Mouse (Mus musculus): Measurements from ENCODE around the gene Plppr4. TPM values are rescaled to one million over a fixed set of nuclear protein-coding genes. Genes with fewer than 3 reads are reported as not detected.

The Plppr4 gene
- 0.58 and 0.67 TPM in 2 replicates for polyA plus RNA-seq (2016; fragmentation: Nextera tagmentation; extraction: Ambion mirVana)

DNA sequence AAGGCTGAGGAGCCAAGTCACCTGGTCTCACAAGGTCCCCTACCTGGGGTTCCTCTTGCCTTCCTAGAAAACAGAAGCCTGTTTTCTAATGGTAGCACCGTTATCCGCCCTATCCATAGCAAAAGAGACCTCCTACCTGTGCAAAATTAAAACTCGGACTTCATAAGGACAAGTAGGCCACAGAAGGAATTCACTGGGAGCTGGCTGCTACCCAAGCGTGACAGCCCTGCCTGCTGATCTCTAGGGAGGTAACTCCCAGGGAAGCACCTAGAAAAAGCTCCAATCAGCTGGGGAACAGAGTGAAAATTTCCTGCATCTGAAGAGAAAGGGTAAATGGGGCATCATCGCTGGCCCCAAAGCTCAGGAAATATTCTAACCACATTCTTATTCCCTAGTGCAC is at the start of gene Plppr4:
Plppr4 (minus strand) TSS at position 349 of the 400 bp plus-strand sequence.
- Histone ChIP-seq H3K27ac (peak within 1 kb of the TSS; percentile 78), H3K27me3 (ENCODE audit: insufficient read depth, poor library complexity, severe bottlenecking) (peaks cover 16% of the 10 kb centered on the region; the same call in 1 of the 2 replicates), H3K4me1 (peaks cover 10% of the 10 kb centered on the region), H3K36me3 (no peaks in the 10 kb centered on the region), H3K4me3 (peak within 1 kb of the TSS; percentile 60), H3K9me3 (no peaks in the 10 kb centered on the region)
- peak; percentile 62 for DNase-seq (ENCODE audit: low spot score)
- WGBS, result 40% methylated on average over 5 of the region's 5 CpGs

DNA sequence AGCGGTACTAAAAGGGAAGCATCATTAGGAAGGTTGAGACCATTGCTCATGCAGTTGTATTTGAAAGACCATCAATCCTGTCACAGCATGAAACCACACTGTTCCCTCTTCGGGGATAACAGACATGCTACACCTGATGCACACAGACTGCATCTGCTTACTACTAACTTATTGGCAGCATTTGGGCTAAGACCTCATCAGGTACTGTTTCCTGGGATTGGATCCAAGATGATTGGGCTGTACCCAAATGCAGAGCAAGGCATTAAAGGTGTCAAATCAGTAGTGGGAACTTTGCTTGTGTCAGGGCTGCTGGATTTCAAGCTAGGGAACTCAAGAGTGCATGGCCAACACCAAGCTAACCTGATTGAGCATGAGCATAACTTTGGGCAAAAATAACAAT is 45.1 kb upstream of the Plppr4 start:
- no peak for DNase-seq (ENCODE audit: low spot score)
- H3K4me1 ChIP-seq, result no peaks in the 10 kb centered on the region
- H3K27ac ChIP-seq, result no peak overlapping the region
- no peaks in the 10 kb centered on the region for H3K9me3 ChIP-seq
- H3K4me3 ChIP-seq, result no peak overlapping the region
- WGBS, result 91% methylated on average over 2 of the region's 2 CpGs
- no peaks in the 10 kb centered on the region for H3K27me3 ChIP-seq (ENCODE audit: insufficient read depth, poor library complexity, severe bottlenecking)
- H3K36me3 ChIP-seq, result no peaks in the 10 kb centered on the region

DNA sequence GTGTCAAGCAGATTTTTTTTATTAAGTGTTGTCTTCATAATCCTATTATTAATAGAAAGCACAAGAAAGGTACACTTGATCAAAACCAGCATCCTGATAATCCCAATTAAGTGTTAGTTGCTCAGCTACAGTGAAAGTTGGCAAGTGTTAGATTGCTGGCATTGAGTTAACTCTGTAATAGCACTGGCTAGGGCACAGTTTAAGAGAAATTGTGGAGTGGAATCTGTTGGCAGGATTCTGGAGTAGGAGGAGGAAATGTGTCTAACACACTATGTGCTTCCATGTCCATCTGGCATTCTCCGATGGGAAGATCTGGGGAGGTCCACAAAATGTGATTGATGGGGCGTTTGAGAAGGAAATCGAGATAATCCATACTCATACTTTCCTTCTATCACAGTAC is 43.1 kb upstream of the Plppr4 start:
- Histone ChIP-seq H3K27ac (no peak overlapping the region), H3K36me3 (no peaks in the 10 kb centered on the region), H3K27me3 (ENCODE audit: insufficient read depth, poor library complexity, severe bottlenecking) (no peaks in the 10 kb centered on the region), H3K4me3 (no peak overlapping the region), H3K9me3 (no peaks in the 10 kb centered on the region), H3K4me1 (no peaks in the 10 kb centered on the region)
- WGBS, result 80% methylated on average over 3 of the region's 3 CpGs
- no peak for DNase-seq (ENCODE audit: low spot score)

DNA sequence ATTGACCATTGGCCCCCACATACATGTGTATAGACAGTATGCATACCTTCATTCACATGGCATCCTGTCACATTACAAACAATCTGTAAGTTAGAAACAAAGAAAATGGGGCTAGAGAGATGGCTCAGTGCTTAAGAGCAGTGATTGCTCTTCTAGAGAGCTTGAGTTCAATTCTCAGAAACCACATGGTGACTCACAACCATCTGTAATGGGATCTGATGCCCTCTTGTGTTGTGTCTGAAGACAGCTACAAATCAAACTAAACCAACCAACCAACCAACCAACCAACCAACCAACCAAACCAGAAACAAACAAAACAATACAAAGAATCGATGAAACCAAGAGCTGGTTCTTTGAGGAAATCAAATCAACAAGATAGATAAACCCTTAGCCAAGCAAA is 5.4 kb upstream of the Plppr4 start:
- Histone ChIP-seq H3K4me3 (no peak overlapping the region), H3K9me3 (no peaks in the 10 kb centered on the region), H3K4me1 (no peaks in the 10 kb centered on the region), H3K27ac (no peak overlapping the region), H3K36me3 (no peaks in the 10 kb centered on the region), H3K27me3 (ENCODE audit: insufficient read depth, poor library complexity, severe bottlenecking) (0 out of 2 replicates have a peak, but pooled peaks cover 2% of the 10 kb centered on the region)
- DNase-seq (ENCODE audit: low spot score), result no peak
- WGBS, result 78% methylated on average over 1 of the region's 1 CpGs

DNA sequence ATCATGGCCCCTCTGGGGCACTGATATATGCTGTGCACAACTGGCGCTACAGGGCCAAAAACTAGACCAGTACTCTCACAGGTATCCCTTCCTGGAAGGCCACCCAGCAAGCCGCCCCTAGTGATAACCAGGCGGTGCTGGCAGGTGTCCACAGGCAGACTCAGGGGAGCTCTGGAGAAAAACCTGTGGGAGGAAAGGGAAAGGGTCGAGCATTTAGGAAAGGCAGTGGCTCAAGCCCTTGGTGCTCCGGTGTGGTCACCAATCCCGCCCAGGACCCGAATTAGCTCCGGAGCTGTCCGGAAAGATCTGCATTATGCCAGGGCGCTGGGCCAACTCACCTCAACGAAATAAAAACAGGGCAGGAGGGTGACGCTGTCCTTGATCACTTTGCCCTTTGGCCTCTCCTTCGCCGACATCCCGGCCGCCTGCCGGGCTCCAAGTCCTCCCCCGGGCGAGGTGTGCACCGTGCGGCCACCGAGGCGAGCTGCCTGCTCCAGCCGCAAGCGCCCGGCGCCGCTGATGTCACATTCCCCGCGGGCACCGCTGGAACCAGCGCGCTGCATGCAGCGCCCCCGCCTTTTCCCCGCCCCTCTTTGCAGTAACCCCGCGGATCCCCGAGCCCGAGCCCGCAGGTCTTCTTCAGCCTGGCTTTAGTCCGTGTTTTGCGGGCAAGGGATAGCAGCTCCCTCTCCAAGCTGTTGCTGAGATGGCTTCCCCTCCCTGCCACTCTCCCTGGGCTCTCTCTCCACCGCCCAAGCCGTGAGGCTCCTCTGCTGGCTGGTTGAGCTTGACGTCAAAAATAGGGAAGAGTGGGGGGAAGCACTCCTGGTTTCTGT is 772 bp downstream of the Plppr4 start:
- no peaks in the 10 kb centered on the region for H3K9me3 ChIP-seq
- H3K36me3 ChIP-seq, result no peaks in the 10 kb centered on the region
- peak overlapping the region; percentile 78 for H3K27ac ChIP-seq
- peaks cover 16% of the 10 kb centered on the region; the same call in 1 of the 2 replicates for H3K27me3 ChIP-seq (ENCODE audit: insufficient read depth, poor library complexity, severe bottlenecking)
- H3K4me3 ChIP-seq, result peak overlapping the region; percentile 60
- H3K4me1 ChIP-seq, result peaks cover 10% of the 10 kb centered on the region
- 2% methylated on average over 46 of the region's 46 CpGs for WGBS
- peak; percentile 77 for DNase-seq (ENCODE audit: low spot score)

DNA sequence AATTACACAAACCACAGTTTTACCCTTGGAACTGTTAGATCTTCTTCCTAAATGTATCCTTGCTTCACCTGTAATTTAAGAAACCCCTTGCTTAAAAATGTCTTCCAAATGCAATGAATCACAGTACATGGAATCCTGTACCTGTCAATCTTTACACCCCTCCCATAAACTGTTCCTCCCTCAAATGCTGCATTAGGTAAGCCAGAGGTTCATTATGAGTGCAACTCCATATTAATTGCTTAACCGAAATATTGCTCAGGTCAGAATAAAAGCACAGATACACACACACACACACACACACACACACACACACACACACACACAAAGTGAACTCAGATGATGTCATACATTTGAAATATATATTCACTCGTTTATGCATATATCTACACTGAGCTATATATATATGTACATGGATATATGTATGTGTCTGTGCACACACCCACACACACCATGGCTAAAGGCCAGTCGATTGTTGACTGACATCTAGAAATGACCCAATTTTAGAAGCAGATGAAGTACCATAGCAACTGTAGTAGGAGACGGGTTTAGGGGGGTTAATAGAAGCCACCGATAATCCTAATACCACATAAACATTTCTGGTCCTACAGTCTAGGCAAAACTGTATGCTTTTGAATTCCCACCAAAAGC is 1.6 kb downstream of the Plppr4 start:
- peak overlapping the region; percentile 60; the same call in 1 of the 2 replicates for H3K4me3 ChIP-seq
- DNase-seq (ENCODE audit: low spot score), result no peak
- H3K9me3 ChIP-seq, result no peaks in the 10 kb centered on the region
- H3K27ac ChIP-seq, result no peak overlapping the region
- 80% methylated on average over 5 of the region's 5 CpGs for WGBS
- H3K27me3 ChIP-seq (ENCODE audit: insufficient read depth, poor library complexity, severe bottlenecking), result peaks cover 16% of the 10 kb centered on the region; the same call in 1 of the 2 replicates
- no peaks in the 10 kb centered on the region for H3K36me3 ChIP-seq
- H3K4me1 ChIP-seq, result peaks cover 10% of the 10 kb centered on the region

DNA sequence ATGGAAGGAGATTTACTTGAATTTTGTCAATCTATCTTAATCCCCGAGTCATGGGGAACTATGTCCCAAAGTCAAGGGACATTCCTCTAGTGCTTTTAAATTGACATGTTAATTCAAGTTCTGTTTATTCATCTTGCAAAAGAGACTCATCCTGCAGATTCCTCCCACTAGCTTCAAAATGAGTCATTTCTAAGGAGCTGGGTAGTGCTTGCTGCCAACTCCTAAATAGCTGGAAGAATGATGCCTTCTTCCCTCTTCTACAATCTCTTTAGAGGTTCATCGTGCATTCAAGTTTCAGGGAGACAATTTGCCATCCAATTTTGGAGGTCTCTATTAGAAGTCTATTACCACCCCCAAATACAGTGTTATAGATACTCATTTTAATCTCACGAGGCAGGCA is 3.3 kb downstream of the Plppr4 start:
- DNase-seq (ENCODE audit: low spot score), result no peak
- Histone ChIP-seq H3K4me3 (no peak overlapping the region), H3K36me3 (no peaks in the 10 kb centered on the region), H3K27me3 (ENCODE audit: insufficient read depth, poor library complexity, severe bottlenecking) (peaks cover 16% of the 10 kb centered on the region; the same call in 1 of the 2 replicates), H3K4me1 (peaks cover 10% of the 10 kb centered on the region), H3K9me3 (no peaks in the 10 kb centered on the region), H3K27ac (no peak overlapping the region)
- WGBS, result 74% methylated on average over 3 of the region's 3 CpGs

DNA sequence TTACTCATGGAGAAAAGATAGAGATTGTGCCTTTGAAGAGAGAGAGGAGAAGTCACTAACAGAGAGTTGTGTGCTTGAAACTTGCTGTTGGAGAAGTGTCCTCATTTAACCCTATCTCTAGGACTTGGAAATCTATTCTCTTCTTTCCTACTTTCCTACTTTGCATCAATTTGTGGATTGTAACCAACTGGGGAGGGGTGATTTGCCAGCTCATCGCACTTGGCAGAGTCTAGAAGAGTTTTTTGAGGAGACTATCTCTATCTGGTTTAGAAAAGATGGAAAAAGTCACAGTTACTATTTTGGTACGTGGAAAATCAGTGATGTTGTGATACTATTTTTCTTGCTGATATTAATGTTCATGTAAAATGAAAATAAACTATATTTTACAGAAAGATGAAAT is 6.7 kb downstream of the Plppr4 start:
- H3K36me3 ChIP-seq, result no peaks in the 10 kb centered on the region
- no peaks in the 10 kb centered on the region for H3K27me3 ChIP-seq (ENCODE audit: insufficient read depth, poor library complexity, severe bottlenecking)
- no peak overlapping the region for H3K4me3 ChIP-seq
- 81% methylated on average over 2 of the region's 2 CpGs for WGBS
- H3K27ac ChIP-seq, result no peak overlapping the region
- H3K9me3 ChIP-seq, result no peaks in the 10 kb centered on the region
- H3K4me1 ChIP-seq, result no peaks in the 10 kb centered on the region
- DNase-seq (ENCODE audit: low spot score), result no peak

DNA sequence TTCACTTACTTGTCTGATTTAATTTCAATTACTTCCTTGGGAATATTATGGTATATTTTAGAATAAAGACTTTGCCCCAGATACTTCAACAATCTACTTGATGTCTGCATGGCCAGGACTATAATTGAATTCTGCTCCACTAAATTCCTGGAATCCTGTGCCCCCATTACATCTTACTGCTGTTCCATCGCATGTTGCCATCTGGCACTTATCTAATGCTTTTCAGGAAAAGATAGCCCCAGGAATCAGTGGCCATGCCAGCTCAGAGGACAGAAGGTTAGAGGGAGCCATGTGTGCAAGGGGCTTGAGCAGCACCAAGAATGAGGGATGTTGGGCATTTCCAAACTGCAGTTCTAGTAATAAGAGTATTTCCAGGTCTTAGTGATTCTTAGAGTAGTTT is 14.3 kb downstream of the Plppr4 start:
- no peak for DNase-seq (ENCODE audit: low spot score)
- no peaks in the 10 kb centered on the region for H3K27me3 ChIP-seq (ENCODE audit: insufficient read depth, poor library complexity, severe bottlenecking)
- no peaks in the 10 kb centered on the region for H3K9me3 ChIP-seq
- 72% methylated on average over 1 of the region's 1 CpGs for WGBS
- no peak overlapping the region for H3K4me3 ChIP-seq
- no peaks in the 10 kb centered on the region for H3K4me1 ChIP-seq
- no peaks in the 10 kb centered on the region for H3K36me3 ChIP-seq
- H3K27ac ChIP-seq, result no peak overlapping the region

DNA sequence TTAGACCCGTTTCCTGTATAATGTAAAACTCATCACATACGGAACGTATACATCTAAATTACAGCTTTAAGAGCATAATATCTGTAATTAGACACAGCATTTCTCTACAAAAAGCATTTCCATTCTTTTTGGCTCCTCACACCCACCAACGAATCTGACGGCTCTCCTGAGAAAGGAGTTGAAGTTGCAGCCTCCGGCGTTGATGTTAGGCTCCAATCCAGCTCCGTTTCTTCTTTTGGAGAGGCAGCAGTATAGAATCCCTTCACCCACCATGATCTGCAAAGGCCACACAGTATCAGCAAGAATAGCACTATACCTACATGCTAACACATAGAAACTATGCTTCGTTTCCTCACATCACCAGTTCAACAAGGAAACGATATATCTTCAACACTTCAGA is 29.2 kb downstream of the Plppr4 start:
- H3K4me3 ChIP-seq, result no peak overlapping the region
- DNase-seq (ENCODE audit: low spot score), result no peak
- no peaks in the 10 kb centered on the region for H3K36me3 ChIP-seq
- H3K27ac ChIP-seq, result no peak overlapping the region
- no peaks in the 10 kb centered on the region for H3K27me3 ChIP-seq (ENCODE audit: insufficient read depth, poor library complexity, severe bottlenecking)
- no peaks in the 10 kb centered on the region for H3K9me3 ChIP-seq
- no peaks in the 10 kb centered on the region for H3K4me1 ChIP-seq
- 89% methylated on average over 10 of the region's 10 CpGs for WGBS

DNA sequence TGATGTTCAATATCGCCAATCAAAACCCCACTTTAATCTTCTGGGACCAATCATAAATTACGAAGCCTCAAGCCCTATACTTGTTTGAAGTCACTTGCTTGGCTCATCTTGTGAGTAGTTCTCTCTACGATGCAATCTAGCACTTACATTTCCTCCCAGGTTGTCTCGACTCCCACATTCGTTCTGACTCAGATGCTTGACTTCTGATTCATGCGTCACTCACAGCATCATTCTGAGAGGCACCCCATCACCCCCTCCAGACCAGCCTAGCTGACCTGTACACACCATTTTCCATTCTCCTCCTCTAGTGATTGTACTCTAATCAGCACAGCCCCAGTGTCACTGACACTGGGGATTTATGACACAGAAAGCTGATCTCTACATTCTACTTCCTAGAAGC is 31.2 kb downstream of the Plppr4 start:
- H3K4me3 ChIP-seq, result no peak overlapping the region
- H3K27ac ChIP-seq, result no peak overlapping the region
- no peaks in the 10 kb centered on the region for H3K27me3 ChIP-seq (ENCODE audit: insufficient read depth, poor library complexity, severe bottlenecking)
- H3K4me1 ChIP-seq, result no peaks in the 10 kb centered on the region
- no peak for DNase-seq (ENCODE audit: low spot score)
- no peaks in the 10 kb centered on the region for H3K9me3 ChIP-seq
- 77% methylated on average over 6 of the region's 6 CpGs for WGBS
- H3K36me3 ChIP-seq, result no peaks in the 10 kb centered on the region

DNA sequence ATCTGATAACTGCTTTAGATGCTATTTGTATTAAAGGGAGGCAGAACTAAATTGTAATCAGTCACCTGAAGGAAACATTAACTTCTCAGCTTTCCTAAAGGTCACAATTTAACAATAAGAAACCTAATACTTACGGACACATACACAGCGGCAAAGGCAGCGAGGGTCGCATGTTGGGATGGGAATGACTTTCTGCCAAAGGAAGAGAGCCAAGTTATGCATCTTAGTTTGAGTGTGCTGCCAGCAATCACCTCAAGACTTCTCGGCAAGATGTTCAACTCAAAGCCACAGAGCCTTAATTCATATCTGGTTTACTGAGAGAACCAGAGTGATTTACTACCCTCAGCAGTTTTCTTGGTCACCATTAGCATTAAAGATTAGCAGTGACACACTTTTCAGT is 34.1 kb downstream of the Plppr4 start:
- H3K27me3 ChIP-seq (ENCODE audit: insufficient read depth, poor library complexity, severe bottlenecking), result no peaks in the 10 kb centered on the region
- H3K36me3 ChIP-seq, result no peaks in the 10 kb centered on the region
- no peak for DNase-seq (ENCODE audit: low spot score)
- no peak overlapping the region for H3K4me3 ChIP-seq
- WGBS, result 85% methylated on average over 5 of the region's 5 CpGs
- H3K27ac ChIP-seq, result no peak overlapping the region
- H3K9me3 ChIP-seq, result no peaks in the 10 kb centered on the region
- no peaks in the 10 kb centered on the region for H3K4me1 ChIP-seq

DNA sequence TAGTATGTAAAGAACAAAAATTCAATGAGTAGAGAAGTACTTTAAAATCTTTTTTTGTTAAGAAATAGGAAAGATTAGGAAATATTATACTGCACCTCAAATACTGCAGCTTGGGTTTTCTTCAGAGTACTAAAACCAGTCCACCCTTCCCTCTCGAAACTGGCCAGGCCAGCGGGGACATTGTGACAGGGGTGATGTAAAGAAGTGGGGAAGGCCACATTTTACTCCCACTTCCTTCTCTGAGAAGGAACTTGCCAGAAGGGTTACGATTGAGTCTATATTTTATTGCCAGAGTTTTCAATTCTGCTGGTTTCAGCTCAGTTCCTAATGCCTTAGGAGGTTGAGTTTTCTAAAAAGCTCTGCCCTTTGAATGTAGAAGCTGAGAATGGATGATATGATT is 41.0 kb downstream of the Plppr4 start:
- no peaks in the 10 kb centered on the region for H3K4me1 ChIP-seq
- no peak overlapping the region for H3K4me3 ChIP-seq
- H3K36me3 ChIP-seq, result no peaks in the 10 kb centered on the region
- DNase-seq (ENCODE audit: low spot score), result no peak
- WGBS, result 83% methylated on average over 3 of the region's 3 CpGs
- H3K9me3 ChIP-seq, result no peaks in the 10 kb centered on the region
- H3K27me3 ChIP-seq (ENCODE audit: insufficient read depth, poor library complexity, severe bottlenecking), result no peaks in the 10 kb centered on the region
- H3K27ac ChIP-seq, result no peak overlapping the region
